Mouse (Mus musculus) heart, embryonic 11.5 days (tissue): Measurements from ENCODE around the gene Lemd2. TPM values are rescaled to one million over a fixed set of nuclear protein-coding genes. Genes with fewer than 3 reads are reported as not detected.

ENCODE experiments used
- ATAC-seq: fragments of 200-750 bp; cut with Nextera tagmentation; replicated peaks from 2 replicates; pipeline ENCODE4 v1.8.0; 2017; ENCODE audit warnings: moderate library complexity; ENCODE audit not compliant: insufficient number of reproducible peaks, low FRiP score, low TSS enrichment
- H3K27ac ChIP-seq: fragments of 300-500 bp; sonication (generic); 2 replicates; pipeline ENCODE4 v1.5.1; 2014; ENCODE audit warnings: mild to moderate bottlenecking, low read depth, low read length
- H3K27me3 ChIP-seq: fragments of 300-500 bp; sonication (generic); 2 replicates; pipeline ENCODE4 v1.6.1; 2014; ENCODE audit warnings: mild to moderate bottlenecking, low read length, mixed read lengths; ENCODE audit not compliant: control insufficient read depth, insufficient read depth
- H3K36me3 ChIP-seq: fragments of 300-500 bp; sonication (generic); 2 replicates; pipeline ENCODE4 v1.6.1; 2014; ENCODE audit warnings: mild to moderate bottlenecking, low read length, moderate library complexity, mixed read lengths; ENCODE audit not compliant: control insufficient read depth, insufficient read depth
- H3K4me1 ChIP-seq: fragments of 300-500 bp; sonication (generic); 2 replicates; pipeline ENCODE4 v1.6.1; 2014; ENCODE audit warnings: low read length; ENCODE audit not compliant: control insufficient read depth, insufficient read depth
- H3K4me2 ChIP-seq: fragments of 300-500 bp; sonication (generic); 2 replicates; pipeline ENCODE4 v1.6.1; 2014; ENCODE audit warnings: mild to moderate bottlenecking, moderate library complexity
- H3K4me3 ChIP-seq: fragments of 300-500 bp; sonication (generic); 2 replicates; pipeline ENCODE4 v1.5.1; 2014; ENCODE audit warnings: low read depth, low read length
- H3K9ac ChIP-seq: fragments of 300-500 bp; sonication (generic); 2 replicates; pipeline ENCODE4 v1.6.1; 2014; ENCODE audit warnings: mild to moderate bottlenecking, low read depth, low read length, moderate library complexity
- H3K9me3 ChIP-seq: fragments of 300-500 bp; sonication (generic); replicated peaks from 2 replicates; pipeline ENCODE4 v1.6.1; 2016; ENCODE audit warnings: low read length; ENCODE audit not compliant: control insufficient read depth
- WGBS: fragments of 180-500 bp; shearing (Covaris S2); extraction: QIAGEN DNeasy Blood & Tissue Kit; methylation state at CpG from one replicate; pipeline ENCODE4 v1.1.7; 2014; ENCODE audit not compliant: insufficient replicate concordance; 5-methylcytosine and 5-hydroxymethylcytosine counted together
- polyA plus RNA-seq: library from polyadenylated mRNA; unstranded; fragments of >200 nt; fragmentation: Nextera tagmentation; extraction: Ambion mirVana; gene quantifications from 2 replicates; pipeline ENCODE4 v1.2.1, GENCODE M21; 2014

Gene Lemd2
- polyA plus RNA-seq, 1 experiment from 2014 or later: 6.7 TPM

GRCm38 (mm10) chr17:27178427-27179177 is 25.7 kb downstream of the Lemd2 start:
- H3K4me2 ChIP-seq: no peak overlapping the region
- ATAC-seq: no peak
- 80% methylated on average over 17 of the region's 17 CpGs for WGBS
- no peaks in the 10 kb centered on the region for H3K4me1 ChIP-seq
- H3K9me3 ChIP-seq: no peaks in the 10 kb centered on the region
- no peak overlapping the region for H3K4me3 ChIP-seq
- no peaks in the 10 kb centered on the region for H3K27me3 ChIP-seq
- H3K36me3 ChIP-seq: no peaks in the 10 kb centered on the region
- H3K27ac ChIP-seq: no peak overlapping the region
- no peak overlapping the region for H3K9ac ChIP-seq

- no peaks in the 10 kb centered on the region for H3K4me1 ChIP-seq
- no peak overlapping the region for H3K27ac ChIP-seq
- ATAC-seq: no peak
- H3K27me3 ChIP-seq: no peaks in the 10 kb centered on the region
- no peak overlapping the region for H3K9ac ChIP-seq
- H3K4me3 ChIP-seq: no peak overlapping the region
- H3K4me2 ChIP-seq: no peak overlapping the region
- H3K36me3 ChIP-seq: no peaks in the 10 kb centered on the region
- WGBS: 89% methylated on average over 9 of the region's 9 CpGs
- no peaks in the 10 kb centered on the region for H3K9me3 ChIP-seq
These were observed 26.2 kb downstream of the Lemd2 start for GRCm38 (mm10) chr17:27178019-27178418.

DNA sequence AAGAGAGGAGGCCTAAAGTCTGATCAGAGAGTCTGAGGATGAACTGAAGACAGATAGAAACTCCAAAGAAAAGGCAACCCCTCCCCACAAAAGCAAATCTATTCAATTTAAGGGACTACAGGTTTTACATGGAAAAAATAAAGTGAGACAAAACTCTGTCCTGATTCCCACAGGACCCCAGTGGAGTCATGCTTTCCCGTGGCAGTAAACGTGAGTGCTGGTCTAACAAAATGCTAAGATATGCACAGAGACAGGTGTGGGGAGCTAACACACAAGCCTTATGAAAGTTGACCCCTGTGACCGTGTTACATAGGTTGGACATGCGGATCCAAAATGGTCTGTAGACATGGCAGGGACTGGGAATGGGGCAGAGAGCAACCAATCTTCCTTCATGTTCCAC is 27.5 kb downstream of the Lemd2 start:
- no peak overlapping the region for H3K4me3 ChIP-seq
- no peaks in the 10 kb centered on the region for H3K9me3 ChIP-seq
- H3K4me1 ChIP-seq: no peaks in the 10 kb centered on the region
- H3K27ac ChIP-seq: no peak overlapping the region
- no peak overlapping the region for H3K9ac ChIP-seq
- no peak for ATAC-seq
- no peak overlapping the region for H3K4me2 ChIP-seq
- no peaks in the 10 kb centered on the region for H3K27me3 ChIP-seq
- 87% methylated on average over 4 of the region's 4 CpGs for WGBS
- H3K36me3 ChIP-seq: no peaks in the 10 kb centered on the region

GRCm38 (mm10) chr17:27176287-27176686 is 28.0 kb downstream of the Lemd2 start:
- Histone ChIP-seq H3K4me3 (no peak overlapping the region), H3K4me1 (no peaks in the 10 kb centered on the region), H3K36me3 (no peaks in the 10 kb centered on the region), H3K27ac (no peak overlapping the region), H3K4me2 (no peak overlapping the region), H3K9me3 (no peaks in the 10 kb centered on the region), H3K9ac (no peak overlapping the region), H3K27me3 (no peaks in the 10 kb centered on the region)
- WGBS: 62% methylated on average over 3 of the region's 3 CpGs
- no peak for ATAC-seq

GRCm38 (mm10) chr17:27175196-27175874 is 28.9 kb downstream of the Lemd2 start:
- H3K4me2 ChIP-seq: no peak overlapping the region
- H3K27ac ChIP-seq: no peak overlapping the region
- 0 out of 2 replicates have a peak, but pooled peaks have one; percentile 15 for ATAC-seq
- no peaks in the 10 kb centered on the region for H3K36me3 ChIP-seq
- H3K4me3 ChIP-seq: no peak overlapping the region
- no peaks in the 10 kb centered on the region for H3K27me3 ChIP-seq
- no peaks in the 10 kb centered on the region for H3K9me3 ChIP-seq
- 48% methylated on average over 14 of the region's 14 CpGs for WGBS
- no peaks in the 10 kb centered on the region for H3K4me1 ChIP-seq
- H3K9ac ChIP-seq: no peak overlapping the region

GRCm38 (mm10) chr17:27173715-27174114 is 30.6 kb downstream of the Lemd2 start:
- H3K4me1 ChIP-seq: no peaks in the 10 kb centered on the region
- H3K36me3 ChIP-seq: no peaks in the 10 kb centered on the region
- H3K4me2 ChIP-seq: no peak overlapping the region
- no peak for ATAC-seq
- no peak overlapping the region for H3K27ac ChIP-seq
- H3K9ac ChIP-seq: no peak overlapping the region
- 66% methylated on average over 3 of the region's 3 CpGs for WGBS
- no peak overlapping the region for H3K4me3 ChIP-seq
- H3K27me3 ChIP-seq: no peaks in the 10 kb centered on the region
- H3K9me3 ChIP-seq: no peaks in the 10 kb centered on the region

DNA sequence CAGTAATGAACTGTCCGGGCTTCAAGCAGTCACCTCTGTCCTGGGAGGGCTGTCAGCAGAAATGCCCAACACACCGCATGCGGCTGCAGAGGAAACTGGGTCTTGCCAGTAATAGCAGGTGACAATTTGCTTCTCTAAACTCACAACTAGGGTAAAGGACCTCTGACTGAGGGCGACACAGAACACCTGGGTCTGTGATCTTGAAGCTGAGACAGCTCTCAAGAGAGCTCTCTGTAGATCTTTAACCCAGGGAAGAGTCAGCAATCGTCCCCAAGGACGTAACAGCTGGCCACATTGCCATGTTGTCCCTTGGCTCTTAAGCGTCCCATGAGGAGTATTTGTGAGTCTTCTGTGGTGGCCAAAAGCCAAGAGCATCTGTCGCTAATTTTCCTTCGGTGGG is 31.8 kb downstream of the Lemd2 start:
- WGBS: 75% methylated on average over 9 of the region's 9 CpGs
- no peaks in the 10 kb centered on the region for H3K36me3 ChIP-seq
- H3K27me3 ChIP-seq: no peaks in the 10 kb centered on the region
- H3K27ac ChIP-seq: no peak overlapping the region
- no peak for ATAC-seq
- H3K4me1 ChIP-seq: no peaks in the 10 kb centered on the region
- no peaks in the 10 kb centered on the region for H3K9me3 ChIP-seq
- no peak overlapping the region for H3K4me3 ChIP-seq
- no peak overlapping the region for H3K9ac ChIP-seq
- no peak overlapping the region for H3K4me2 ChIP-seq

DNA sequence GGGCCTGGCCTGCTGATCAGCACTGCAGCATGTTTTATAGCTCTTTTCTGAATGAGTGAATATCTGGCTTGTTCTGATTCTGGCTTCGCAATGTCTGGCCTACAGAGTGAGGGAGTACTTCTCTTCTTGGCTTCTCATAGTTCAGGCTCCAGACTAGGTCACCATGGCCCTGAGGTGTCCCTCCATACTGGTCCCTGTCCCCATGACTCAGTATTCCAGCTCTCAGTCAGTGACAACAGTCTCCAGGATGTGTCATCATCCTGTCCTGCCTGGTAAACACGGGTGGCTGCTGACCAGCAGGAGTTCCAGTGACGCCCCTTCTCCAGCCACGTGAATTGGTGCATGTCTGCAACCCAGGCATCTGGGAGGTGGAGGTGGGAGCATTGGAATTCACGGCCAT is 33.1 kb downstream of the Lemd2 start:
- H3K9ac ChIP-seq: no peak overlapping the region
- no peak overlapping the region for H3K4me2 ChIP-seq
- H3K4me3 ChIP-seq: no peak overlapping the region
- no peaks in the 10 kb centered on the region for H3K36me3 ChIP-seq
- H3K4me1 ChIP-seq: no peaks in the 10 kb centered on the region
- no peak for ATAC-seq
- H3K9me3 ChIP-seq: no peaks in the 10 kb centered on the region
- H3K27me3 ChIP-seq: no peaks in the 10 kb centered on the region
- 64% methylated on average over 5 of the region's 5 CpGs for WGBS
- no peak overlapping the region for H3K27ac ChIP-seq
